Mouse (Mus musculus) lung, embryonic 16.5 days (tissue): ENCODE data around the gene Fpgs. TPM values are rescaled to one million over a fixed set of nuclear protein-coding genes. Genes with fewer than 3 reads are reported as not detected.
A peak's percentile ranks its signal among the peaks of the same experiment; 100 is the strongest.

Experiments
- ATAC-seq: fragments of 200-750 bp; cut with Nextera tagmentation; 2 replicates; pipeline ENCODE4 v1.8.0; 2017; ENCODE audit warnings: low read depth, mild to moderate bottlenecking, moderate library complexity
- H3K27ac ChIP-seq: fragments of 300-500 bp; sonication (generic); 2 replicates; pipeline ENCODE4 v1.5.1; 2014; ENCODE audit warnings: mild to moderate bottlenecking, control low read depth, low read length
- H3K27me3 ChIP-seq: fragments of 300-500 bp; sonication (generic); 2 replicates; pipeline ENCODE4 v1.6.1; 2014; ENCODE audit warnings: low read depth, low read length, mixed read lengths; ENCODE audit not compliant: control insufficient read depth, insufficient read depth
- H3K36me3 ChIP-seq: fragments of 300-500 bp; sonication (generic); 2 replicates; pipeline ENCODE4 v1.6.1; 2014; ENCODE audit warnings: low read length; ENCODE audit not compliant: control insufficient read depth, insufficient read depth
- H3K4me1 ChIP-seq: fragments of 300-500 bp; sonication (generic); replicated peaks from 2 replicates; pipeline ENCODE4 v1.6.1; 2014; ENCODE audit warnings: low read length, mixed read lengths; ENCODE audit not compliant: control insufficient read depth, insufficient read depth
- H3K4me2 ChIP-seq: fragments of 300-500 bp; sonication (generic); 2 replicates; pipeline ENCODE4 v1.6.1; 2014; ENCODE audit warnings: low read depth, low read length, control low read depth
- H3K4me3 ChIP-seq: fragments of 300-500 bp; sonication (generic); 2 replicates; pipeline ENCODE4 v1.5.1; 2014; ENCODE audit warnings: mild to moderate bottlenecking, low read length, control low read depth
- H3K9ac ChIP-seq: fragments of 300-500 bp; sonication (generic); 2 replicates; pipeline ENCODE4 v1.6.1; 2014; ENCODE audit warnings: low read length, control low read depth
- H3K9me3 ChIP-seq: fragments of 300-500 bp; sonication (generic); 2 replicates; pipeline ENCODE4 v1.6.1; 2016; ENCODE audit warnings: low read length; ENCODE audit not compliant: control insufficient read depth
- WGBS: fragments of 180-500 bp; shearing (Covaris S2); extraction: QIAGEN DNeasy Blood & Tissue Kit; methylation state at CpG from one replicate; pipeline ENCODE4 v1.1.7; 2014; 5-methylcytosine and 5-hydroxymethylcytosine counted together
- polyA plus RNA-seq: library from polyadenylated mRNA; unstranded; fragments of >200 nt; fragmentation: Nextera tagmentation; extraction: Ambion mirVana; gene quantifications from 2 replicates; pipeline ENCODE4 v1.2.1, GENCODE M21; 2015

Gene Fpgs
- polyA plus RNA-seq, result 22.0 and 25.5 TPM in 2 replicates

DNA sequence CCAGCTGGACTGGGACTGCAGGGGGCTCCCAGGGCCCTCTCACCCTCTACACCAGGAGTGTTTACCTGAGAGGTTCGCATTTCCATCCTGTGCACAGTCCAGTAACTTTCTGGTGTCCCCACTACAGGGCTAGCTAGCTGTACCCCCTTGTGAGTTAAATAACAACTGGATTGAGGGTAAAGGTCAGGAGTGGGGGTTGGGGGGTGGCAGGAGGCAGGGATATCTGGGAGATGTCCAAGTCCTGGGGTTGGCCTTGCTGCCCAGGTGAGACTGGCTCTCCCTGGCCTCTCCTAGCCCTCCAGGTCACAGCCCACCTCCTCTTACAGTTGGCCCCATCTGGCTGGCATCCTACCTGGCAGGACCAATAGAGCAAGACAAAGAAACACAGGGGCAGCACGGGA is at the start of gene Fpgs:
Gene Fpgs, minus strand, starts transcription at position 125 of the 401 bp plus-strand sequence.
- Histone ChIP-seq H3K27me3 (no peaks in the 10 kb centered on the region), H3K4me1 (no peaks in the 10 kb centered on the region), H3K4me3 (no peak within 1 kb of the TSS), H3K9ac (no peak within 1 kb of the TSS), H3K36me3 (peaks cover 44% of the 10 kb centered on the region), H3K9me3 (no peaks in the 10 kb centered on the region), H3K4me2 (no peak within 1 kb of the TSS), H3K27ac (no peak within 1 kb of the TSS)
- WGBS, result 54% methylated on average over 2 of the region's 2 CpGs
- no peak for ATAC-seq

DNA sequence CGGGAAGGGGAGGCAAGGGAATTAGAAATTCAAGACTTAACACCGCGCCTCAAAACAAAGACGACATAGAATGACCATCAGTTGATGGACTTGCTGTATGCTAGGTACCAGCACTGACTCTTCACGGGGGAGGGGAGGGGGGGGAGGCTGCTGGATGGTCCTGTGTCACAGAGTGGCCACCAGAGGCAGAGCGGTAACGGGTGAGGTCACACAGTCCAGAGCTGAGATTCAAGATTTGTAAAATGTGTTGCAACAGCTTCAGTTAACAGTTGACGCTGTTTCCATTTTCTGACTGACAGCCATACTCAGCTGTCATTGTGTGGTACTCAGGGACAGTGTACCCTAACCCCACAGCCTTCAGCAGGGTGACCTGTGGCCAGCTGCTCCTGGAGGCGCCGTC is 48.2 kb upstream of the Fpgs start:
- WGBS, result 67% methylated on average over 10 of the region's 10 CpGs
- Histone ChIP-seq H3K27ac (no peak overlapping the region), H3K9me3 (no peaks in the 10 kb centered on the region), H3K4me1 (peaks cover 3% of the 10 kb centered on the region; the same call in 1 of the 2 replicates), H3K4me2 (no peak overlapping the region), H3K4me3 (no peak overlapping the region), H3K27me3 (no peaks in the 10 kb centered on the region), H3K9ac (no peak overlapping the region), H3K36me3 (peaks cover 2% of the 10 kb centered on the region; the same call in 1 of the 2 replicates)
- no peak for ATAC-seq

DNA sequence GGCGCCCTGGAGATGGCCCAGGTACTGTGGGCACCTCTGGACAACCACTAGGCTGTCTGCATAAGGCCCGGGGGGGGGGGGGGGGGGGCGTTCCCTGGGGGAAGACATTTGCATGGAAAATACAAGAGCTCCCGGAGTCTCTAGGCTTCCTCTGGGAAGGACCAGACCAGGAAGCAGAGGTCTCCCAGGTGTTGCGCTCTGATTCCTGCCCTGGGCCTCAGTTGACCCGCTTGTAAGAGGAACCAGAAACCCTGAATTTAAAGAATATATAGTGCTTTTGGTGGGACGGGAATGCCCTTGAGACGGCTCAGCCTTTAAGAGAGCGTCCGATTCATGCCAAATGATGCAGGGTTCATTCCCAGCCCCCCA is 47.7 kb upstream of the Fpgs start:
- Histone ChIP-seq H3K27me3 (no peaks in the 10 kb centered on the region), H3K4me2 (peak overlapping the region; percentile 56), H3K4me3 (peak overlapping the region; percentile 45), H3K9ac (peak overlapping the region; percentile 44; the same call in 1 of the 2 replicates), H3K9me3 (no peaks in the 10 kb centered on the region), H3K27ac (no peak overlapping the region), H3K36me3 (peaks cover 2% of the 10 kb centered on the region; the same call in 1 of the 2 replicates), H3K4me1 (peaks cover 3% of the 10 kb centered on the region; the same call in 1 of the 2 replicates)
- peak; percentile 39 for ATAC-seq
- WGBS, result 34% methylated on average over 9 of the region's 10 CpGs

DNA sequence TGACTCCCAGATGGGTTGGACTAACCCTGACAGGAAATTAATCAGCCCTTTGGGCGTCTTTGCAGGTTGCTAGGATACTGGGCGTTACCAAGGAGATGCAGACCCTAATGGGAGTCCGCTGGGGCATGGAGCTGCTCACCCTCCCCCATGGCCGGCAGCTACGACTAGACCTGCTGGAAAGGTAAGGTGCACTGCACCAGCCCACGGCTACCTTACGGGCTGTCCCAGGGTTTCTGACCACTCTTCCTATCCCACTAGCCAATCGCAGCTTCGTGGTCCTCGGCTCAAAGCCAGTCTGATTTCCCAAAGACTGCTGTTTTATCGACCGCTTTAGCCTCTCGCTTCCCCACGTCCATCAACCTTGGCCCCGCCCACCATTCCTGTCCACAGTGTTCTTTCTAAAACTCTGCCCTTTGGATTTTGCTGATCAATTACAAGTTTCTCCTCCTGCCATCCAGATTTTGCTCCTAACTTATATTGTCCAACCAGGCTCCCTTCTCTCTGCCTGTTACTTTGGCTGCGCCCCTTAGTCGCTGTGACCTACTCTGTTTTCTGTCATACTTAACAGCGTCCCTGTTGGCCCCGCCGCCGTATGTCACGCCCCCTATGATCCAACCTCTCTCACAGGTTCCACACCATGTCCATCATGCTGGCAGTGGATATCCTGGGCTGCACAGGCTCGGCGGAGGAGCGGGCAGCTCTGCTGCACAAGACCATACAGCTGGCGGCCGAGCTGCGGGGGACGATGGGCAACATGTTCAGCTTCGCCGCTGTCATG is 47.1 kb upstream of the Fpgs start:
- H3K27me3 ChIP-seq, result no peaks in the 10 kb centered on the region
- WGBS, result 24% methylated on average over 31 of the region's 31 CpGs
- peak overlapping the region; percentile 44 for H3K9ac ChIP-seq
- H3K36me3 ChIP-seq, result peaks cover 2% of the 10 kb centered on the region; the same call in 1 of the 2 replicates
- peaks cover 3% of the 10 kb centered on the region; the same call in 1 of the 2 replicates for H3K4me1 ChIP-seq
- peak overlapping the region; percentile 56 for H3K4me2 ChIP-seq
- H3K9me3 ChIP-seq, result no peaks in the 10 kb centered on the region
- peak overlapping the region; percentile 45 for H3K4me3 ChIP-seq
- peak; percentile 88 for ATAC-seq
- H3K27ac ChIP-seq, result peak overlapping the region; percentile 24

DNA sequence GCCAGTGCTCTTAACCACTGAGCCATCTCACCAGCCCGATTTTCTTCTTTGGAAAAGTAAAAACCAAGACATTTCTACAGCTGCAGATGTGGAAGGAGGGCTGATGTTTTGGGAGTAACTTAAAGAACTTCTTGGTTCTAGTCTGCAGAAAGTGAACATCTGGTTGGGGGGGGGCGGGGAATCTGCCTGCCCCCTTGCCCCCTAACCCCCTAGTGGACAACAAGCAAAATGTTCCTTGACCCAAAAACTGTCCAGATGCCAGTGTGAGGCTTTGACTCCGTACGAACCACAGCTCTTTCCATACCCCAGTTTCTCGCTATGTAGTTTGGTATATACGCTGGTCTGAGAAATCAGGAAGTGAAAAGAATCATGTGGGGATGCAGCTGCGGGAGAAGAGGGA is 46.3 kb upstream of the Fpgs start:
- no peaks in the 10 kb centered on the region for H3K27me3 ChIP-seq
- H3K4me3 ChIP-seq, result no peak overlapping the region
- H3K9me3 ChIP-seq, result no peaks in the 10 kb centered on the region
- H3K4me1 ChIP-seq, result peaks cover 3% of the 10 kb centered on the region; the same call in 1 of the 2 replicates
- no peak overlapping the region for H3K9ac ChIP-seq
- 65% methylated on average over 7 of the region's 7 CpGs for WGBS
- ATAC-seq, result no peak
- H3K36me3 ChIP-seq, result peaks cover 2% of the 10 kb centered on the region; the same call in 1 of the 2 replicates
- H3K27ac ChIP-seq, result no peak overlapping the region
- H3K4me2 ChIP-seq, result no peak overlapping the region

DNA sequence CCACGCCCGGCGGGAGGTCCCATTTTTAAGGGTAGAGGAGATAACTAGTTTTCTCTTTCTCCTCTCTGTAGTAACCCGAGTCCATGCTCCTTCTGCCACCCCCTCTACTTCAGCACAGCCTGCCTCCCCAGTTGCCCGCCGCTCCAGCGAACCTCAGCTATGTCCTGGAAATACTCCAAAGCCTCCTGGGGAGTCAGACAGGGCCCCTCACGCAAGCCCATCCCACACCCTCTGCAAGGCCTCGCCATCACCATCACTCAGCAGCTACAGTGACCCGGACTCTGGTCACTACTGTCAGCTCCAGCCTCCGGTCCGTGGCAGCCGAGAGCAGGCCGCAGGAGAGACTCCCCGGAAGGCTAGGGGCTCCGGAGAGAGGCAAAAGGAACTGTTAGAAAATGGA is 45.1 kb upstream of the Fpgs start:
- Histone ChIP-seq H3K4me2 (no peak overlapping the region), H3K36me3 (peaks cover 2% of the 10 kb centered on the region; the same call in 1 of the 2 replicates), H3K4me3 (no peak overlapping the region), H3K9me3 (no peaks in the 10 kb centered on the region), H3K27ac (no peak overlapping the region), H3K27me3 (no peaks in the 10 kb centered on the region), H3K4me1 (peaks cover 3% of the 10 kb centered on the region; the same call in 1 of the 2 replicates), H3K9ac (no peak overlapping the region)
- no peak for ATAC-seq
- WGBS, result 78% methylated on average over 16 of the region's 16 CpGs

DNA sequence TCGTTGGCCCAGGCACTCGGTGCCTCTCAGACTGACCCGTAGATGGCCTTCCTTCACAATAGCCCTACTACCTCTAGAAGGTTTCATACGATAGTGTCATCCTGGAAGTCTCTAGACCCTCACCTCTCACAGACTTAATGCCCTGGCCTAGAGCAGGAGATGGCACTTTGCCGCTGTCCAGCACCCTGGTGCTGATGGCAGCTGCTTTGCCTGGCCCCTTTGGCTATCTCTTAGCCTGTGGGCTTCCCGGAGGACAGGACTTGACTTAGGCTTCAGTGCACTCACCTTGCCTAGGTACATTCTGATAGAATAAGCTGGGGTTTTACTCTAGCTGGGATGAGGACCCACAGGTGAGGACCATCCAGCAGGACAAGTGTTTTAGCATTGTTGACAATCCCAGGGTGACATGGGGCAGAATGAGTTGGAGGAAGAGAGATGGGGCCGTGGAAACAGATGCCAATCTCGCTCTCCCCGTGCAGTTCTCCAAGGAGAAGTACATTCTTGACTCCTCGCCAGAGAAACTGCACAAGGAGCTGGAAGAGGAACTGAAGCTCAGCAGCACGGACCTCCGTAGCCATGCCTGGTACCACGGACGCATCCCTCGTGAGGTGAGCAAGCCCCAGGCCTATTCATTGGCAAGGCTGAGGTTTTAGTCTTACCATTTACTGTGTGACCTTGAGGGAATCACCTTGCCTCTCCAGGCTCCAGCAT is 40.5 kb upstream of the Fpgs start:
- peaks cover 29% of the 10 kb centered on the region for H3K27me3 ChIP-seq
- ATAC-seq, result no peak
- no peak overlapping the region for H3K4me3 ChIP-seq
- H3K36me3 ChIP-seq, result peaks cover under 1% of the 10 kb centered on the region; the same call in 1 of the 2 replicates
- H3K27ac ChIP-seq, result no peak overlapping the region
- 56% methylated on average over 15 of the region's 15 CpGs for WGBS
- H3K4me1 ChIP-seq, result peaks cover 8% of the 10 kb centered on the region
- no peaks in the 10 kb centered on the region for H3K9me3 ChIP-seq
- H3K9ac ChIP-seq, result no peak overlapping the region
- H3K4me2 ChIP-seq, result no peak overlapping the region

DNA sequence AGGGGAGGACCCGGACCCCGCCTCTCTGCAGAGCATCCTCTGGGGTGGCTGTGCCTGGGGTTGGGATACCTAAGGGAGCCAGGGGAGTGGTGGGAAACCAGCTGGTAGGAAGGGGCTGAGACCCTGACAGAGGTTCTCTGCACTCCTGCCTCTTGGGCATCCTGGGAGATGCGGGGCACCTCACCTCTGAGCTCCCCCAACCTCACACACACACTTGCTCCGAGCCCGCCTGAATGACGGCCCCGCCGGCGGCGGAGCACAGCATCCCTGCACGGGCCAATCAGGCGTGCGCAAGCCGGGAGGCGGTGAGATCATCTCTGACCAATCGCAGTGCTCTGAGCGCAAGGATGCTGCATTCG is 38.2 kb upstream of the Fpgs start:
- Histone ChIP-seq H3K27me3 (peaks cover 29% of the 10 kb centered on the region), H3K9ac (no peak overlapping the region; the same call in 1 of the 2 replicates), H3K4me3 (no peak overlapping the region), H3K4me2 (no peak overlapping the region), H3K4me1 (peaks cover 8% of the 10 kb centered on the region), H3K9me3 (no peaks in the 10 kb centered on the region), H3K27ac (no peak overlapping the region), H3K36me3 (no peaks in the 10 kb centered on the region)
- 21% methylated on average over 18 of the region's 18 CpGs for WGBS
- no peak for ATAC-seq
